27 mouse cellular contexts compared by ENCODE assay signal in the genomic region with DNA sequence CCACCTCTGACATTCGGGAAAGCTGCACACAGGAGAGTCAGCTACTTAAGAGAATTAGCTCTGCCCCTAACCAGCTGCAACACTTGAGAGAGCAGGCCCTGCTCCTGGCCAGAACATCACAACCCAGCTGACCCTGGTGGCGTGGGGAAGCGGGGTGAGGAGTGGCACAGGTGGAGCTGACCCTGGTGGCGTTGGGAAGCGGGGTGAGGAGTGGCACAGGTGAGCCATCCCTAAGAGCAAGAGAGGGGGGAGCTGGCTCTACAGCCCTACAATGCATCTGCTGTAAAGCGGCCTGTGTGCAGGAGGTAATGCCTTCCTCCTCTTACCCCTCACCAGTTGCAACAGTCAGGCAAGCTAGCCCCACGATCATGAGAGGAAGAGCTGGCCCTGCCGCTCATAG.
DNase-seq lines count a peak whose midpoint lies in the region; ATAC-seq lines count a peak whose summit lies in the region.
"Had no signal": no experiment of that assay in that cellular context is flagged by ENCODE, and none has a peak within 500 bp of the region (broad histone marks: within the 10 kb centered on the region; RNA-seq: fewer than 3 reads in every experiment).

No protein-coding gene starts in this region.

- no peaks in the 10 kb centered on the region for H3K9me3 ChIP-seq in forebrain, embryonic 13.5 days (replicated peaks)
- H3K9me3 ChIP-seq in forebrain, embryonic 16.5 days (ENCODE audit: control insufficient read depth, low read length) = no peaks in the 10 kb centered on the region
- H3K9me3 ChIP-seq in kidney, embryonic 16.5 days (ENCODE audit: low read length) = no peaks in the 10 kb centered on the region
- no peaks in the 10 kb centered on the region for H3K9me3 ChIP-seq in midbrain, embryonic 13.5 days
- H3K9me3 ChIP-seq in midbrain, embryonic 10.5 days (replicated peaks) = no peaks in the 10 kb centered on the region
- H3K9me3 ChIP-seq in intestine, embryonic 15.5 days = no peaks in the 10 kb centered on the region
- H3K9me3 ChIP-seq: embryonic facial prominence, embryonic 15.5 days; stomach, embryonic 15.5 days had no signal

- no peak overlapping the region for H3K4me3 ChIP-seq in forebrain, embryonic 13.5 days
- no peak overlapping the region for H3K4me3 ChIP-seq in forebrain, embryonic 16.5 days (replicated peaks; ENCODE audit: low read length)
- no peak overlapping the region for H3K4me3 ChIP-seq in kidney, embryonic 16.5 days (ENCODE audit: low read length)
- H3K4me3 ChIP-seq in midbrain, embryonic 13.5 days (replicated peaks) = no peak overlapping the region
- no peak overlapping the region for H3K4me3 ChIP-seq in midbrain, embryonic 10.5 days
- H3K4me3 ChIP-seq in intestine, embryonic 15.5 days (replicated peaks) = no peak overlapping the region
- H3K4me3 ChIP-seq: embryonic facial prominence, embryonic 15.5 days; gastrocnemius, adult 2 months; liver, embryonic 12.5 days; stomach, embryonic 15.5 days had no signal

- 87% methylated on average over 8 of the region's 8 CpGs for WGBS in forebrain, embryonic 13.5 days
- 90% methylated on average over 8 of the region's 8 CpGs for WGBS in forebrain, embryonic 16.5 days
- 86% methylated on average over 8 of the region's 8 CpGs for WGBS in kidney, embryonic 16.5 days
- 82% methylated on average over 8 of the region's 8 CpGs for WGBS in midbrain, embryonic 13.5 days
- WGBS in midbrain, embryonic 10.5 days = 91% methylated on average over 8 of the region's 8 CpGs
- 85% methylated on average over 8 of the region's 8 CpGs for WGBS in intestine, embryonic 15.5 days

- no peak overlapping the region for H3K9ac ChIP-seq in forebrain, embryonic 13.5 days
- no peak overlapping the region for H3K9ac ChIP-seq in forebrain, embryonic 16.5 days (replicated peaks; ENCODE audit: low read depth, low read length)
- no peak overlapping the region for H3K9ac ChIP-seq in kidney, embryonic 16.5 days (replicated peaks; ENCODE audit: low read length)
- H3K9ac ChIP-seq in midbrain, embryonic 13.5 days (replicated peaks) = no peak overlapping the region
- H3K9ac ChIP-seq in intestine, embryonic 15.5 days = no peak overlapping the region
- H3K9ac ChIP-seq: embryonic facial prominence, embryonic 15.5 days; liver, embryonic 12.5 days; liver, postnatal 0 days; stomach, embryonic 15.5 days had no signal

- no peaks in the 10 kb centered on the region for H3K36me3 ChIP-seq in forebrain, embryonic 13.5 days (ENCODE audit: poor library complexity, severe bottlenecking)
- no peaks in the 10 kb centered on the region for H3K36me3 ChIP-seq in forebrain, embryonic 16.5 days (ENCODE audit: control insufficient read depth, insufficient read depth)
- no peaks in the 10 kb centered on the region for H3K36me3 ChIP-seq in kidney, embryonic 16.5 days (ENCODE audit: insufficient read depth, low read length)
- no peaks in the 10 kb centered on the region for H3K36me3 ChIP-seq in midbrain, embryonic 13.5 days
- no peaks in the 10 kb centered on the region for H3K36me3 ChIP-seq in midbrain, embryonic 10.5 days
- H3K36me3 ChIP-seq in intestine, embryonic 15.5 days = no peaks in the 10 kb centered on the region
- H3K36me3 ChIP-seq: embryonic facial prominence, embryonic 15.5 days; liver, embryonic 12.5 days; stomach, embryonic 15.5 days had no signal

- H3K27ac ChIP-seq in forebrain, embryonic 13.5 days = no peak overlapping the region
- no peak overlapping the region for H3K27ac ChIP-seq in forebrain, embryonic 16.5 days (ENCODE audit: low read length)
- H3K27ac ChIP-seq in kidney, embryonic 16.5 days (ENCODE audit: low read length) = no peak overlapping the region
- no peak overlapping the region for H3K27ac ChIP-seq in midbrain, embryonic 13.5 days
- no peak overlapping the region for H3K27ac ChIP-seq in midbrain, embryonic 10.5 days (replicated peaks)
- no peak overlapping the region for H3K27ac ChIP-seq in intestine, embryonic 15.5 days
- H3K27ac ChIP-seq: embryonic facial prominence, embryonic 15.5 days; gastrocnemius, adult 2 months; kidney, postnatal 0 days; liver, embryonic 12.5 days; macrophage; stomach, embryonic 15.5 days had no signal

- no peaks in the 10 kb centered on the region for H3K27me3 ChIP-seq in forebrain, embryonic 13.5 days
- no peaks in the 10 kb centered on the region for H3K27me3 ChIP-seq in forebrain, embryonic 16.5 days (replicated peaks; ENCODE audit: control insufficient read depth, insufficient read depth, low read length)
- no peaks in the 10 kb centered on the region for H3K27me3 ChIP-seq in kidney, embryonic 16.5 days (ENCODE audit: insufficient read depth, low read length)
- no peaks in the 10 kb centered on the region for H3K27me3 ChIP-seq in midbrain, embryonic 13.5 days
- no peaks in the 10 kb centered on the region for H3K27me3 ChIP-seq in midbrain, embryonic 10.5 days (ENCODE audit: low read depth, poor library complexity, severe bottlenecking)
- no peaks in the 10 kb centered on the region for H3K27me3 ChIP-seq in intestine, embryonic 15.5 days (replicated peaks)
- H3K27me3 ChIP-seq: embryonic facial prominence, embryonic 15.5 days; liver, embryonic 12.5 days; stomach, embryonic 15.5 days had no signal

- no peak for DNase-seq in kidney, adult 18-20 months
- no peak for DNase-seq in midbrain, embryonic 10.5 days (ENCODE audit: low spot score)
- DNase-seq: adrenal gland, postnatal 14 days; cerebellum, adult 11-12 months; cerebellum, postnatal 10 days; gastrocnemius, adult 2 months; gastrocnemius, postnatal 36 days; heart, postnatal 14 days; kidney, postnatal 4 days; left cerebral cortex, postnatal 4 days; liver, postnatal 0 days; lung, postnatal 10 days; right cerebral cortex, postnatal 25 days; thymus, postnatal 14 days had no signal

- 0 out of 2 replicates have a peak, but pooled peaks have one; percentile 19 for ATAC-seq in forebrain, embryonic 13.5 days
- no peak for ATAC-seq in forebrain, embryonic 16.5 days
- ATAC-seq in kidney, embryonic 16.5 days (ENCODE audit: low FRiP score, low TSS enrichment) = 0 out of 2 replicates have a peak, but pooled peaks have one; percentile 23
- peak; percentile 55; the same call in 1 of the 2 replicates for ATAC-seq in midbrain, embryonic 13.5 days
- no peak for ATAC-seq in intestine, embryonic 15.5 days
- ATAC-seq: CD4-positive, CD25-positive, alpha-beta regulatory T cell, adult 4 months; forebrain, embryonic 14.5 days; intestine, postnatal 0 days; liver, embryonic 12.5 days; liver, postnatal 0 days had no signal

- no peaks in the 10 kb centered on the region for H3K4me1 ChIP-seq in forebrain, embryonic 13.5 days
- no peaks in the 10 kb centered on the region for H3K4me1 ChIP-seq in forebrain, embryonic 16.5 days (replicated peaks; ENCODE audit: control insufficient read depth, insufficient read depth, low read length)
- no peaks in the 10 kb centered on the region for H3K4me1 ChIP-seq in kidney, embryonic 16.5 days (ENCODE audit: insufficient read depth, low read length)
- no peaks in the 10 kb centered on the region for H3K4me1 ChIP-seq in midbrain, embryonic 13.5 days (replicated peaks)
- H3K4me1 ChIP-seq in midbrain, embryonic 10.5 days = no peaks in the 10 kb centered on the region
- H3K4me1 ChIP-seq in intestine, embryonic 15.5 days (replicated peaks) = no peaks in the 10 kb centered on the region
- H3K4me1 ChIP-seq: embryonic facial prominence, embryonic 15.5 days; liver, embryonic 12.5 days; stomach, embryonic 15.5 days had no signal

- H3K4me2 ChIP-seq in forebrain, embryonic 13.5 days = no peak overlapping the region
- no peak overlapping the region for H3K4me2 ChIP-seq in forebrain, embryonic 16.5 days (ENCODE audit: low read length)
- H3K4me2 ChIP-seq in kidney, embryonic 16.5 days (replicated peaks; ENCODE audit: low read depth, low read length) = no peak overlapping the region
- no peak overlapping the region for H3K4me2 ChIP-seq in midbrain, embryonic 13.5 days (replicated peaks)
- no peak overlapping the region for H3K4me2 ChIP-seq in intestine, embryonic 15.5 days (replicated peaks)
- H3K4me2 ChIP-seq: embryonic facial prominence, embryonic 15.5 days; liver, embryonic 12.5 days; stomach, embryonic 15.5 days had no signal

Comparison
In these comparisons a context has a peak if more than half of its experiments do, and no peak if none do; other contexts are left out.
1. ATAC-seq: peak in forebrain, embryonic 13.5 days (single experiment), kidney, embryonic 16.5 days (single experiment) and midbrain, embryonic 13.5 days (single experiment); none in forebrain, embryonic 16.5 days (single experiment) and intestine, embryonic 15.5 days (single experiment).